Mouse (Mus musculus): ENCODE results near the gene Gm813. TPM values are rescaled to one million over a fixed set of nuclear protein-coding genes. Genes with fewer than 3 reads are reported as not detected.
"Not testable (repeated sequence)": the region's sequence is repeated elsewhere in the genome, so short reads cannot be mapped to it uniquely, and the experiment has no call there.

The Gm813 gene
- not detected for total RNA-seq (2021)
- long read RNA-seq, experiment 1 = 0 reads
- long read RNA-seq, experiment 2 = 0 reads

- no peak for DNase-seq (ENCODE audit: low spot score in 2 of 2)
- intact Hi-C loops (cut with DNase I) = no loop called here
Measured at GRCm38 (mm10) chr16:58616878-58617277, at the start of gene Gm813. Gm813 (minus strand) TSS chr16:58616978.

GRCm38 (mm10) chr16:58665137-58665536, 48.4 kb upstream of the Gm813 start:
- DNase-seq (ENCODE audit: low spot score in 2 of 2) = not testable (repeated sequence)
- intact Hi-C loops (cut with DNase I) = loop anchor here (10.0 kb wide), 2 partner anchors 210 to 370 kb away; no protein-coding TSS in a partner anchor

DNA sequence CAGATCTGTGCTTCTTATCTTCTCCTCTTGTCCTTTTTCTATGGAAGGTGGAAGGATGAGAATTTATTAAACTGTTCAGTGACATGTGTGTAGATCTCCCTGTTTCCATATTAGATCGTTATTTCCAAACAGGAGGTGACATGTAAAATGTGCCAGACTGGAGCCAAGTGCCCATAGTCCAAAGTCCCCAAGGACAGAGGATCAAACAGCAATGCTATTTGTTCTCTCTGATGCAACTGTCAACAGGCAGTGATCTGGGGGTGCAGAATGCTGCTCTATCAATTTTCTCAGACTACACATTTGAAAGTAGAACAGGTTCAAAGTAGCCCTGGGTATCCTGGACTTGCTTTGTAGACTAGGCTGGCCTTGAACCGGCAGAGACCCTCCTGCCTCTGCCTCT, 47.0 kb upstream of the Gm813 start:
- no peak for DNase-seq (ENCODE audit: low spot score in 2 of 2)
- intact Hi-C loops (cut with DNase I) = loop anchor here (5.0 to 10.0 kb wide), 4 partner anchors 37 to 1052 kb away; no protein-coding TSS in a partner anchor

- no peak for DNase-seq (ENCODE audit: low spot score in 2 of 2)
- intact Hi-C loops (cut with DNase I) = loop anchor here (5.0 to 10.0 kb wide), 4 partner anchors 36 to 1051 kb away; no protein-coding TSS in a partner anchor
Measured at GRCm38 (mm10) chr16:58663021-58663420, 46.2 kb upstream of the Gm813 start.

DNA sequence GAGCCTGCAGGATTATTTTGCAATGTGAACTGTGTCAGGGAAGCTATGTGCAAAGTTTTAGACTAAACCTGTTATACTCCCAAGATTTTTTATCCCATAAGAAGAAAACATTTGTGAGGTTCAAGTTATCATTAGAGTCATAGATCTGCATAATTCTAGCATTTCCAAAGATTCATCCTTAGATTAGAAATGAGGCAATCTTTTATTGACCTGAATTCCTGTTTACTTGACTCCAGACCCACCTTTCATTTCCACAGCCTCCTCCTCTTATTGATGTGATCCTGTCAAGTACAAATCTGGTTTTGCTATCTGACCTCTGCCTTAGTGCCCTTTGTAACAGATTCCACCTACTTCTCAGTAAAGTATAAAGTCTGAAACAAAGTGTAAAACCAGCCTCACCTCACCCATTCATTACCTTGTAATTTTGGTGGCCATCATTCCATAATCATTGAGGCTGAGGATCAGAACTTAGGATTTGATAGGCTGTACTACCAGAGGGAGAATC, 45.6 kb upstream of the Gm813 start:
- no peak for DNase-seq (ENCODE audit: low spot score in 2 of 2)
- intact Hi-C loops (cut with DNase I) = loop anchor here (5.0 to 10.0 kb wide), 4 partner anchors 35 to 1050 kb away; no protein-coding TSS in a partner anchor

GRCm38 (mm10) chr16:58661826-58662225, 45.0 kb upstream of the Gm813 start:
- DNase-seq (ENCODE audit: low spot score in 2 of 2) = no peak
- intact Hi-C loops (cut with DNase I) = loop anchor here (5.0 to 10.0 kb wide), 4 partner anchors 35 to 1050 kb away; no protein-coding TSS in a partner anchor

GRCm38 (mm10) chr16:58658668-58659067, 41.9 kb upstream of the Gm813 start:
- no peak for DNase-seq (ENCODE audit: low spot score in 2 of 2)

GRCm38 (mm10) chr16:58656526-58656925, 39.7 kb upstream of the Gm813 start:
- no peak for DNase-seq (ENCODE audit: low spot score in 2 of 2)
- intact Hi-C loops (cut with DNase I) = no loop called here

More at GRCm38 (mm10) chr16:58658668-58659067, 41.9 kb upstream of the Gm813 start:
- intact Hi-C loops (cut with DNase I) = no loop called here

- no peak for DNase-seq (ENCODE audit: low spot score in 2 of 2)
- intact Hi-C loops (cut with DNase I) = no loop called here
Measured at GRCm38 (mm10) chr16:58655751-58656150, 39.0 kb upstream of the Gm813 start.

DNA sequence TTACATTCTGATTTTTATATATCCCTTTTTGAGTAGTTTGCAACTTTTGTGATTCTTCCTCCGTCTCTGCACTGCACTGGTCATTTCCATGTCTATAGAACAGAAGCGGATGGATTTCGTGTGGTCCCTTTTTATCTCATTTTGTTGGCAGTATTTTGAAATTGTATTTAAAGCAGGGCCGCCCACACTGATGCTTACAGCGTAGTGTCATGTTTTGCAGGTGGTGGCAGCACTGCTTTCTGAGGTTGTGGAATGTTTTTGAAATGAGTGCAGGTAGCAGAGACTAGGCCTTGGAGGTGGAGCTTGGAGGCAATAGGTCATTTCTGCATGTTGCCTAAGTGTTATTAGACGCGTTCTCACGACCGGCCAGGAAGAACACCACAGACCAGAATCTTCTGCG, 33.2 kb upstream of the Gm813 start:
- peak in 1 of 2 experiments; percentile 47 for DNase-seq (ENCODE audit: low spot score in 2 of 2)
- intact Hi-C loops (cut with DNase I) = no loop called here

DNA sequence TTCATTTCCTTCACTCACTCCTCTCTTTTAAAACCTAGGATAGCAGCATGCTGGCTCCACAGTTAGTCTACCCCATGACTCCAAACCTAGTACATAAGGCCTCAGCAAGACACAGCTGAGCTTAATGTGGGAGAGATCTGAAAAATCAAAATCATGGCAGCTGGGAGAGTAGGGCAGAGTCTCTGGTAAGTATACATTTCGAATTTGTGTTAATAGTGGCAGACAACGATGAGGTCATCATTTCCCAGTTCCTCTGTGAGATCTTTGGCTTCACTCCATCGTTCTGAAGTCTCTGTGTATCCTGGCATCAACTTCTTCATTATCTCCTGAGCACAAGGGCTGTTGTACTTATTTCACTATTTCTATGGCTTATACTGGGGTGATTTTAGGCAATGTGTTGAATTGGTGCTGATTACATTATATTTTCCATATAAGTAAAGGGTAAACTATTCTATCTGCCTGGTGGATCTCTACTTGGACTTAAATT, 22.0 kb upstream of the Gm813 start, which contains the start of gene E330017A01Rik:
E330017A01Rik (minus strand) TSS at position 51 of the 487 bp plus-strand sequence.
- DNase-seq (ENCODE audit: low spot score in 2 of 2) = no peak
- intact Hi-C loops (cut with DNase I) = no loop called here

DNA sequence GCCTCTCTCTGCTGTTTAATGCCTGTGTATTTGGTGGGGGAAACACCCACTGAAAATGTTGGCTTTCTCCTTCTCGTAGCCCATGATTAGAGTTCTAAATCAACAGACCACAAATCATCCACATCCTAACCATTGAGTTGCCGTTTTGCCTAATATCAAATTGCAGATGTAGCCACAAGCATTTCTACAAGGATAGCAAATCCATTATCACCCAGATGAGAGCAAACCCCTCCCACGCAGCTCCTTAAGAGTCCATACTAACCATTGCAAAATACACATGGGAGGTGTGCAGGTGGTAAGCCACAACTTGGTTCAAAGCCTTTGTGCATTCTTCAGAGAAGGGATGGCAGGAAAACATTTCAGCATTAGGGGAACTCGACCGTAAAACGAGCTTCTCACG, 21.2 kb upstream of the Gm813 start:
- DNase-seq (ENCODE audit: low spot score in 2 of 2) = no peak
- intact Hi-C loops (cut with DNase I) = no loop called here

DNA sequence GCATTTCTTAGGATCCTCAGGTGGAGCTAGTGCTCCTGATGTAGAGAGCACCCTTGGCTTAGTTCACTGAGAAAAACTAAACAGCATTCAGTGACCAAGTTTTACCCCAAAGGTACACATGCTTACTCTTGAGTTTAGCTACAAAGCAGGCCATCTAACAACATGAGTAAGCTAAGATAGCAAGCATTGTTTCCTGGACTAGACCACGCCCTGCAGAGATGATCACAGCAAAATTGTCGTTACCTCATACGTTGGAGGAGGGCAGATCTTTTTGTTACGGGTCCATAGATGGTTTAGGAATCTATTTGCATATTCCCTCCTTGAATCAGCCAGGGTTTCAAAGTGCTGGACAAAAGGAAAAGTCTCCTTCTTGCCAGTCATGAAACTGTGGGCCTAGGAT, 20.7 kb upstream of the Gm813 start:
- DNase-seq (ENCODE audit: low spot score in 2 of 2) = no peak
- intact Hi-C loops (cut with DNase I) = no loop called here

DNA sequence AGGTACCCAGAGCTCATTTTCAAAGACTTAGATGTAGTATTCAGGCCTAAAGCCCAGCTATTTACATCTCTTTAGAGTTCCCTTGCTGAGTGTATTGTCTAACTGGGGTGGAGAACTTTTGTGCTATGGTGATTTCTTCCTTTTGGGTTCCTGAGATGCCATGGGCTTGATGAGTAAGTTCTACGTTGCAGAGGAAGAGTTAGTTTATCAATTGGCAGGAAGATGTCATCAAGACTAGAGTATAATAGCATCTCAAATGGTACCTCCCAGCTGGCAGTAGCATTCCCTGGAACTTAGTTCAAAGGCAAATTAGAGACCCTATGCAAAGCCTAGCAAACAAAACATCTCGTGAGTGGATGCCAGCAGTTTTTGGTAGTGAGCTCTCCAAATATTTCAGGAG, 19.1 kb upstream of the Gm813 start:
- intact Hi-C loops (cut with DNase I) = no loop called here

GRCm38 (mm10) chr16:58629736-58630135, 13.0 kb upstream of the Gm813 start:
- no peak for DNase-seq (ENCODE audit: low spot score in 2 of 2)
- intact Hi-C loops (cut with DNase I) = loop anchor here (5.0 to 10.0 kb wide), 3 partner anchors 33 to 335 kb away; partner anchors contain the start of gene St3gal6

More for the DNA sequence above, 19.1 kb upstream of the Gm813 start:
- DNase-seq (ENCODE audit: low spot score in 2 of 2) = no peak

DNA sequence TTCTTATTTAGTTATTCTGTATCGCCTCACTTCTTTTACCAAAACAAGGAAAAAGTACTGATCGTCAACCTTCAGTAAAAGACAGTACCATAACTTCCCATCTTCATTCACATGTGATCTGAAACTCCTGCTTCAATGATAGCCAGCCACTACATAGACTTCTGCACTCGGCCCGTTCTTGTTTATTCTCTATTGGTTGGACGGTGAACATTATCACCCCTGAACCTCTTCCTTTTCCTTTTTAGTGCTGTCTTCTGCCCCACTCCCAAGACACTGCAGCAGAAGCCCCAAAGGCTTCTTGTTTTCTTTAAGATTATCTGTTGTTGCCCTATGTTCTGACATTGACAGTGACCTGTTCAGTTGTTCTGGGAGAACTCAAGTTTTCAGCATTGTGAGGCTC, 12.2 kb upstream of the Gm813 start:
- no peak for DNase-seq (ENCODE audit: low spot score in 2 of 2)
- intact Hi-C loops (cut with DNase I) = loop anchor here (5.0 to 10.0 kb wide), 3 partner anchors 33 to 334 kb away; partner anchors contain the start of gene St3gal6

DNA sequence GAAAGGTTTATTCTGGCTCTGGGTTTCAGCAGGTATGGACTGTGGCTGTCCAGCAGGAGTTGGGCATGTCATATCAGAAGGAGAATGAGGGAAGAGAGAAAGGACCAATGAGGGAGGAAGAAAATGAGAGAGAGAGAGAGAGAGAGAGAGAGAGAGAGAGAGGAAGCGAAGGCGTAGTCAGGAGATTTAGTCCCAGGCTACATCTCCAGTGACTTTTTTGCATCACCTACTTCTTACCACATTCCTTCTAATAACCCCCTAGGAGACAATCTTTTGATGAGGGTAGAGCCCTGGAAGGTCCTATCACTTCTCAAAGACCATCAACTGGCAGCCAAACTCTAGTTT, 11.5 kb upstream of the Gm813 start:
- no peak for DNase-seq (ENCODE audit: low spot score in 2 of 2)
- intact Hi-C loops (cut with DNase I) = loop anchor here (5.0 to 10.0 kb wide), 3 partner anchors 34 to 334 kb away; partner anchors contain the start of gene St3gal6

DNA sequence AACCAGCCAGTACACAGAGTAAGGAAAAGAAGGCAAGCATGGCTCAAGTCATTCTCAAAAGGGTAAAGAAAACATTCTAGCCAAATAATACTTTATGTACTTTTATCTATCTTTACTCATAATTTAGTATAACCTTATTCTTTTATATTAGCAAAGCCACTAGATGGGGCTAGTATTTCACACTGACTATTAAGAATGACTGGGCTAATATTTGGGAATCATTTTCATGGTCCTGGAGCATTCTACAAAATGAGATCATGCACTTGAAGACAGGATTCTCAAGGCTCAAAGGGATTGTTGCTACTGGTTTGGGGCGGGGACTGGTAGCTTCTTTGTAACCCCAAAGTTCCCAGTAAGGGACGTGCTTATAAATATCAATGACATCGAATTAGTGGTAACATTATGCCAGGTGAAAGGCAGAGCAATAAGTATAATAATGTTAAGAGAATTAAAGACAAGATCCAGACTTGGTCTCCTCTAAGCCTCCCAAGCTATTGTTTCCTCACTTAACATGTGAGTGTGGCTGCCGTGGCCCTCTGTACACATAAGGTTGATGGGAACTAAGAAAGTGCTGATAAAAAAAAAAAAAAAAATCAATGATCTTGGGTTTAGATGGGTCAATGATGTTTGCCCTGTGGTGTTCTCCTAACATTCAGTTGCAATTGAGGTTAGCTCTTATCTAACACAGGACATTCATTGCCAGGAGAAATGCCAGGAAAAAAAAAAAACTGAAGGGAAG, 11.0 kb upstream of the Gm813 start:
- DNase-seq (ENCODE audit: low spot score in 2 of 2) = no peak
- intact Hi-C loops (cut with DNase I) = loop anchor here (5.0 to 10.0 kb wide), 3 partner anchors 35 to 333 kb away; partner anchors contain the start of gene St3gal6

- intact Hi-C loops (cut with DNase I) = loop anchor here (2.0 to 10.0 kb wide), 3 partner anchors 99 to 329 kb away; partner anchors contain the start of gene St3gal6
- peak; percentile 56 to 76 for DNase-seq (ENCODE audit: low spot score in 2 of 2)
Measured at GRCm38 (mm10) chr16:58623944-58624343, 7.2 kb upstream of the Gm813 start.

- no peak for DNase-seq (ENCODE audit: low spot score in 2 of 2)
- intact Hi-C loops (cut with DNase I) = loop anchor here (2.0 to 10.0 kb wide), 3 partner anchors 98 to 328 kb away; partner anchors contain the start of gene St3gal6
Measured at GRCm38 (mm10) chr16:58623114-58623513, 6.3 kb upstream of the Gm813 start.
